Mouse (Mus musculus): ENCODE measurements around the gene Rhoh. TPM values are rescaled to one million over a fixed set of nuclear protein-coding genes. Genes with fewer than 3 reads are reported as not detected.

The Rhoh gene
- total RNA-seq, 2 experiments from 2014 or later = 0.26 to 0.34 TPM

DNA sequence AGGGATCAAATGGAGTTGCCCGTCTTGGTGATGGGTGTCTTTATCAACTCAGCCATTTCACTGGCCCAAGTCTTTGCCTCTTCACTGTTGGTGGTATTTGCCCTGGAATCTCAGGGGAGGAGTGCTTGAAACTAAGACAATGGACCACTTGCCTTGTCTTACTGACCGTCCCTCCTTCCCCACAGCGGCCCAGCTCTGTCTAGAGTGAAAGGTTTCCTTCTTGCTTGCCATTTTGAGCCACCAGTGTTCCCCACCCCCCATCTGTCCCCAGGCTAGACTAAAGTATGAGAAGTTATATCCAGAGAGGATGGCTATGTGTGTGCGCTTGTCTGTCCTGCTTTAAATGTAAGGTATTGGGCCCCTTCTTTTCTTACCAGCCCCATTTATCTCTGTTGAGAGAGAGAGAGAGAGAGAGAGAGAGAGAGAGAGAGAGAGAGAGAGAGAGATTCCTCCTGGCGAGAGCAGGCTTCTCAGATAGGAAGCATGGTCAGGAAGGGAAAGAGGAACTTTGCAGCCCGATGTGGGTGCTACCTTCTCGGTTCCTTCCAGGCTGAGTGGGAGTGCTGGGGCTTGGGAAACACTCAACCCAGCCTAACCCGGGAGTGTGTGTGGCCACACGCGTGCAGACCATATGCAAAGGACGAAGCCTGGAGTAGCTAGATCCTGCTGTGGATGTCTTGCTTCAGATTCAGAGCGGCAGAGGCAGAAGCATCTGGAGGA is 572 bp upstream of the Rhoh start:
- DNase-seq = no peak

DNA sequence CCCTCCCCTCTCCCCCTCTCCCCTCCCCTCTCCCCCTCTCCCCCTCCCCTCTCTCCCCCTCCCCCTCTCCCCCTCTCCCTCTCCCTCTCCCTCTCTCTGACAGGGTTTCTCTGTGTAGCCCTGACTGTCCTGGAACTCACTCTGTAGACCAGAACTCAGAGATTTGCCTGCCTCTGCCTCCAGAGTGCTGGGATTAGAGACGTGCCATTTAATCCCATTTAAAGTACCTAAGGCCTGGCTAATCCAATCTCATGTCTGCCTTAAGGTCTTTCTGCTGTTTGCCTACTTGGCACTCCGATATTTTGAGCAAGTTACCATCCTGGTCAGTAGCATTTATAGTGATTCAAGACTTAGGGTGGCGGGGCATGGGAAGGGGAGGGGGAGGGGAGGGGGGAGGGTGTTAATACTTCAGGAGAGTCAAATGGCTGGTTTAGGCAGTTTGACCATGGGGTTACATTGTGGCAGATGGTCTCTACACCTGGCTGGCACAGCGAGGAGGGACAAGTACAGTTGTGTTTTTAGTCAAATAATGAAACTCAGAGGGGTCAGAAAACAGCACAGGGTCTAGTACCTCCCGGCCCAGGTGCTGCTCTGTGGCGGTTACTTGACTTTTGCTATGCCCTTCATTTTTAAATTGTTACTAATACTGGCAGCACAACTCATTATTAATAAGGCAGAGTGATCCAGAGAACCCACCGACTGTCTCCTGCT is 1.4 kb downstream of the Rhoh start:
- DNase-seq = no peak

DNA sequence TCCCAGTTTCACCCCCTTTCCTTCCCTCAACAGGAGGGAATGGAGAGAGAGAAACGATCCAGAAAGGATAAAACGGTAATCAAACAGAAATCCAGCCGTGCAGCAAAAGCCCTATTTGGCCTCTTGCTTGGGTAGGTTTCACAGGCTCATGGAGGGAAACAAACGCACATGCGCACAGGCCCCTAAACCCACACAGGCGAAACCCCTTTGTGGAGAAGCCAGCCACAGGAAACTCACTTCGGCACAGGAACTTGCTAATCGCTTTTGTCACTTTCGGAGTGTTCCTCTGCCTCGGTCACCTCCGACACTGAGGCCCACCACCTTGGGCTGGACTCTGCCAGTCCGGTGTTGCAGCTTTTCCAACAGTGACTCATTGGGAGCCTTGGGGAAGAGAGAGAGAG is 2.3 kb downstream of the Rhoh start:
- no peak for DNase-seq

DNA sequence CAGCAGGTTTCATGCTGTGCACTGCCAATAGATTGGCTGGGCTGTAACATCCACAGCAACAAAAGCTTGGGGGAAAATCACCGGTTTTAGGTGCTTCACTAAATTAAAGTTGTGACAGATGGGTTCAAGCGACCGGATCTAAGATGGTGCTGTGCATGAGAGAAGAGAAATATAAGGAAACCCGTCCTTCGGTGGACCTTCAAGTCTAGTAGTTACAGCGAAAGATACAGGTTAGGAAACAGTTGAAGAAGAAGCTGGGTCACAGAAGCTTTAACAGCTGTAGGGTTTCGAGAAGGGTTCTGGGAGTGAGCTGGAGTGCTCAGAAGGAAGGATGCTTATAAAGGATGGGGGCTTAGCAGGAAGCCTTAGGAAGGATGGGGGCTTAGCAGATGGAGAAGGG is 3.5 kb downstream of the Rhoh start:
- no peak for DNase-seq

DNA sequence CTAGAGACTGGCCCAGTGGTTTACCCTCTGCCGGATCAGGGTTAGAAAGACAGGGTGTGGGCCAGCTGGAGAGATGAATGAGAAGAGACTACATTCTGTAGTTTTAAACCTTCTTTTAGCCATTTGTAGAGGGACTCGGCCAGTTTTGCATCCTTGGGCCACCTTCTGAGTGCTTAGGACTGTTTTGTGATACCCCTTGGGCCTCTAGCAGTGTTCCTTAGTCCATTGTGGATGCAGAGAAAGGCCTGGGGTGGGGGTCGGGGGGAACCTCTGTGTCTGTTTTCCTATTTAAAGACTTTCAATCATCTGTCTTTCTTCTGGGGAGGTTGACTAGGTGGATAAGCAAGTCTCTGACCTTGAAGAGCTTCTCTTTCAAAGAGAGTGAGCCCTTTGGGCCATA is 3.9 kb downstream of the Rhoh start:
- DNase-seq = no peak

DNA sequence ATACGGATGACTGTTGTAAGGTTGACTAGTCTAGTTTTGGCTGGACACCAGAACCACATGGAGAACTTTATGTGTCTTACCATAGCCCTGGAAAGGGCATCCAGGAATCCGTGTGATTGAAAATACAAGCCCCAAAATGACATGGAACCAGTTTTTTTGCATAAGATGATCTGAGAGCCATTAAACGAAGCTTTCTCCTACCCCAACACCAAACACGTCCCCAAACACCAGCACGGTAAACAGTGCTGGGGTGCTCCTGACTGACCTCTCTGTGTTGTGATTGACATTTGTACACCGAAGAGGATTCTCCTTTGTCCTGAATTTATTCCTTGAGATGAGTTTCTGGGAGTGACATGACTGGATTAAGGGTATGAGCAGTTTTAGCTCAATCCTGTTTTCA is 5.6 kb downstream of the Rhoh start:
- DNase-seq = no peak

DNA sequence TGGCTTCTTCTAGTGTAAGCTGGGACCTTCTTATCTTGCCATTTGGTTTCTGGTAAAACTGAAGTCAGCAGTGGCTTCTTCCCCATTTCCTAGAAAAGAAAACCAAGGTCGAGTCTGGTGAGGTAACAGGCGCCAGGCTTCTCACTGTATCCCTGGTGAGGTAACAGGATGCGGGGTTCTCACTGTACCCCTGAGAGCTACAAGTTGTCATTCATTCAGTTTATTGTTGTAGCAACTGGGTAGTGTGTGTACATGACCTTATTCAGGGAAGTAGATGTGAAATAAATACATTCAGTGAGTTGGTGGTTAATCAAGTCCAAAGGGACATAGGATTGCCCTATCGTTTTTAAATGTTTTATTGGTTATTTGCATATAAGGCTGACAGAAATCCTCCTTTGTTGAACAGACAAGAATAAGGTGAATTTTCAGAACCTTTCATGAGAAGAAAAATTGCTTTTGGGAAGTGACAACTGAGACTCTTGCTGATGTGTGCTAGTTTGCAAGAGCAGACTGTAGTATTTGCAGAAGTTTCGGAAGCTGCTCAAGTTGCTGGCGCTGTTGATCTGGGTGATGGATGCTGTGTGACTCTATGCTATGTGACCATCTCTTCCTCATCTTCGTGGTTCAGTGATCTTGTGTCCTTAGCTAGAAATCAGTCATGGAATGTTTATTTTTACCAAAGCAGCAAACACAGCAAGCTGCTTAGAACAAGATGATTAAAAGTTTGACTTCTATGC is 6.5 kb downstream of the Rhoh start:
- no peak for DNase-seq

DNA sequence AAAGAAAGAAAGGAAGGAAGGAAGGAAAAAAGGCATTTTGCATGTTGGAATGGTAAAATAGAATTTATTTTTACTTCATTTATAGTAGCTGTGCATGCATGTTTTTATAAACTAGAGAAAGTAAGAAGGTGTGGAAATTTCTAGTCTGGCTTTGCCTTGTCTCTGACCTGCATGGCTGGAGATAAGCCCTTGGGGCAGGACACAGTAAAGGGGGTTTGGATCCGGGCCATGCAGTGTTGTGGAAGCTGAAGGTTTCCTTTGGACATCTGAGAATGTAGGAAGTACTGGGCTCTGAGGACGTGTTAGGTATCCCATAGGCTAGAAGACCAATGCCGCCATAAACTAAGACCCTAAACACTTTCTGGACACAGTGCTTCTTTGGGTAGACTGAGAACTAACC is 7.4 kb downstream of the Rhoh start:
- DNase-seq = no peak

DNA sequence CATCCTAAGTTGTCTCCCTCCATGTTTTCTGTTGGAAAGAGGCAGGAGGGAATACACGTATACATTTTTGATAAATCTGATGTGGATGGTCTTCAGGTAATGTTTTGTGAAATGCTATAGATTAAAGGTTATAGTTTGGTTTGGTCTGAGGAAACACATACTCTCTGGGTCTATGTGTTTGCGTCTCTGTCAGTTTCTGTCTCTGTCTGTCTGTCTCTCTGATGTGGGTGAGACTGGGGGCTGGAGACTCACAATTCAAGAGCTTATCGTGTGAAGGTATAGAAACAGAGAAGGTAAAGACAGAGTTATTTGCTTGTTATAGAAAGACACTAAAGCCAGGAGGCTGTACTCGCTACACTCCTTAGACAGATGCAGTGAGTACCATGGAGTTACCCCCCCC is 8.6 kb downstream of the Rhoh start:
- no peak for DNase-seq

DNA sequence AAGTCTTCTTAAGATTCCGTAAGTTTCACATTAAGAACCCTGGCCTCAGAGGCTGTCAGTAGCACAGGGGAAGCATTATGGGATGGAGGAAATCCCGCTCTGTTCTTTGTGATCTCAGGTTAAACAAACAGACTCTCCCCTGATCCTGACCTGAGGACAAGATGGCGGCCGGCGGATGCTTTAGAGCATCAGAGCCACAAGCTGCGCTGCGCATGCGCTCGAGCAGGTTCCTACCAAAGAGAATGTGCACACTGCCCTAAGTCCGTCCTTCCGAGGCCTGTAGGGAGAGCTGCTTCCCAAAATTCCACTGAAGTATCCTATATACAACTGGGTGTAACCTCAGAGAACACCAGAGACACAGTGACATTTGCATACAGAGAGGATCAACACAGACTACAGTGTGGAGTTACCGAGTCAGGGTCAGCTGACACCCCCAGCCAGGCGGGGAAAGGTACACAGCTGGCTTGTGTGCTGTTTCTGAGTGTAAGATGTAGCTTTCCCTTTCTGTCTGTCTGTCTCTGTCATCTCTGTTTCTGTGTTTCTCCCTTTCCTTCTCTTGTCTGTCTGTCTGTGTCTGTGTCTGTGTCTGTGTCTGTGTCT is 10.4 kb downstream of the Rhoh start:
- no peak for DNase-seq

DNA sequence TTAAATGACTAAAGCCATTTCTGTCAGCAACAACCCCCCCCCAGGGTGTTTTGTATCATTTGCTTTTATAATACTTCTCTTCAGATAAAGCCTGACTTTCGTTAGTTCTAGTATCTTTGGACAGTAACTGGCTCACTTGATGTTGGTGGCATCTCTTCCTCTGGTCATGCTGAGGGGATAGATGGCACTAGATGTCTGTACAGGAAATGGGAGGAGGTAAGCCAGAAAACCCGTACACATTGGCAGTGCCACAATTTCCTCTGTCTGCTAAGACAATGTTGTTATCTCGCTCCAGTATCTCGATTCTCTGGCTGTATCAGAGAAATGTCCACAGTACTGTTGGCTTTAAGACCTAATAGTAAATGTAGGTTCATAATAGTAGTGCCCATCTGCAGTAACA is 12.2 kb downstream of the Rhoh start:
- DNase-seq = no peak

DNA sequence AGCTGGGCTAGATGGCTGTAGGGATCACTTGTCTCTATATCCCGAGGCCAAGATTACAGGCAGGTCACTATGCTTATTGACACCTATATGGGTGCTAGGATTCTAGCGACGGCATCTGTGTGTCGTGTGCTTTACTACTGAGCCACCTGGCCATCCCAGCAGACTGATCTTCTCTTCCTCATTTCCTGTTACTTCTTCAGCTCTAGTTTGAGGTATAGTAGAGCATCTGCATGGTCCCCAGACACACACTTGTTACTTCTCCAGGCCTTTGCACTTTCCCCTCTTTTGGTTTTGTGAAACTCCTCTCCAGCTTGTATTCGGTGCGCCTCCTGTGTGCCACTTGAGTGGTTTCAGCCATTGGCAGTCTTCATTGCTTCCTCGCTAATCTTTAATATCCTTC is 14.3 kb downstream of the Rhoh start:
- no peak for DNase-seq

DNA sequence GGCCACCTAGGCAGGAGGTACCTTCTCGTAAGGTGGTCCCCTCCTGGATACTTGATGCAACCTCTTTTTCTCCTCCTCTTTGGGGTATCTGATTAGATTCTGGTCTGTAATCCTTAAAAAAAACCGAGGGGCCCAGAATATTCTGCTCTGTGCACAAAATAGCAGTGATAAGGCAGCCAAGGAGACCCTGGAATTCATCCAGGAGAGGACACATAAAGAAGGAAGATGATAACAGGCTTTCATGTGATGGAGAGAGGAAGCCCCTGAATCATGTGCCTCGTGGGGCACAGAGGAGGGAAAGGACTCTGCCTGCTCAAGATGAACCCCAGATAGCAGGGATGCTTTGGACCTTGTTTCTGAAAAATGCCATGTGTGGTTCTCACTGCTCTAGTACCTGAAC is 17.4 kb downstream of the Rhoh start:
- no peak for DNase-seq

DNA sequence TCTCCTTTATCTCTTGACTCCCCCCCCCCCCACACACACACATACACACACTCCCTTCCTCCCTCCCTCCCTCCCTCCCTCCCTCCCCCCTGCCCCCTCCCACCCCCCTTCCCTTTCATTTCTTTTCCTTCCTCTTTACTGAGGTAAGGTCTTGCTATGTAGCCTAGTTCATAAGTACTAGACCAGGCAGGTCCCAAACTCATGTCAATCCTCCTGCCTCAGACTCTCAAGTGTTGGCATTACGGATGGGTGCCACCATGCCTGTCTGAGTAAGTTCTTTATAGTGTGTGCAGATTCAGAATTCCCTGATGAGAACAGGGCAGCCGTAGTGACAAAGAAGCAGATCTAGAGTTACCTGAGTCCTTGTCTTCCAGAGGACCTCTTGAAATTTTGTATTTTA is 20.2 kb downstream of the Rhoh start:
- no peak for DNase-seq

DNA sequence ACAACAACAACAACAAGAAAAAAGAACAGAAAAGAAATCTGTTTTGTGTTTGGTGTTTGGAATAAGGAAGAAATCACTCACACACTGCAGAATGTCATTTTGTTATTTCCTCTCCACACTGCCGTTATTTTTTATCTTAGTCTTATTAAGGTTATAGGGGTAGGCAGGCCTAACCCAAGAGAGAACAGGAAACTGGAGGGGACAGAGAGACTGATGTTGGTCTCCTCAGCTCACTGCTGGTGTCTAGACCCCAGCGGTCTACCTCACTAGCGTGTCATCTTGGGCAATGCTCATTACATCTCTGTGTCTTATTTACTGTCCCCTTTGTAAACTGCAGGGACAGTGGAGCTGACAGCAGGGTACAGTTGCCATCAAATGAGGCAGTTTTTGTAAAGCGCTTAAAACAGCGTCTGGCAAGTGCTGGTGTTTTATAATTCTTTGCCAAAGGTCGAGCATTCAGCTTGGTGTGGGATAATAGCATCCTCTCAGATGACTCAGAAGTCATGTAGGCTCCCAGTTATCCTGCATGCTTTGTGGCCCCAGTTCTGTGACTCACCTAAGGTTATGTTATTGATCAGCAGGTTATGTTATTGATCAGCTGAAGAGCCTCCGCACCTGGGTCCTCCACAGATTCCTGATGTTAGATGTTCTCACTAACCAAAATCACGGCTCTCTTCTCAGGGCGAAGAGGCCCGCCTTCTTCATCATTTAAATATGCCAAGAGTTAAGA is 21.6 kb downstream of the Rhoh start:
- no peak for DNase-seq

DNA sequence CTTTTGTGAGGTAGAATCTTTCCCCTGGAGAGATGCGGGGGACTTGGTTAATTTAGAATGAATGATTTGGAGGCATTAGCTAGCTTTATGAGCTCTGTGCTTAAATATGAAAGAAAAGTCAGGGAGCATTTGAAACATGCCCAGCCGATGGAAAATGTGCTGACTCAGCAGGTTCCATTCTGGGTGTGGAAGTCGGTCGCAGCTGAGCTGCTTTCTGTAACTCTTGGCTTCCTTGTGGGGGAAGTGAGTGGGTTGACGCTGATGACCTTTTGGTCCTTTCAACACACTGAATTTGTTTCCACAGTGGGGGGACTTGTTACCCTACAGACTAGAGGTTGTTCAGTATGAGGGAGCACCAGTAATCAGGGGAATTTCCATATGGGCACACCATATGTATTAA is 22.3 kb downstream of the Rhoh start:
- DNase-seq = no peak

DNA sequence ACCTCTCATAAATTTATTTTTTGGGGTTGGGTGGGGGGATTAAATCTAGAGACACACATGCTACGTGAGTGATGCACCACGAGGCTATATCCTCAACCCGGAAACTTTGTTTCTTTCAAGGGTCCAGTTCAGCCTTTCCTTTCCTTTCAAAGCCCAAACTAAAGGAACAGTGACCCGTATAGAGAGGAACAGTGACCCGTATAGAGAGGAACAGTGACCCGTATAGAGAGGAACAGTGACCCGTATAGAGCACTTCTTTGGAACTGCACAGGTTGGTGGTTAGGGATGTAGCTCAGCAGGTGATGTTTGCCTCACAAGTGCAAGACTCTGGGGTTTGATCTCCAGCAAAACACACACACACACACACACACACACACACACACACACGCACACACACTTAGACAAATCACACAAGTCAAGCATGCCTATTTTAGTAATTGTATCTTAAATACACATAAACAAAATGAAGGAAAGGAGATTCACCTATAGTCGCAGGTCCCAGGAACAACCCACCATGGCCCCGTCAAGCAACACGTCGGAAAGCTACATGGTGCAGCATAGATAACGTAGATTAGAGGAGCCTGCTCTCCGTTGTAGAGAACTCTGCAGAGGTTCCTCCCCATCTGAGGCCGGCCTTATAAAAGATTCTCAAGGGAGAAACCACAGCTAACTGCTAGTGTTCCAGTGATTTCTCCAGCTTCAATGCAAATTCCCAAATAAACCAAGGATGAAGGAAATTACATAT is 24.9 kb downstream of the Rhoh start:
- DNase-seq = no peak

DNA sequence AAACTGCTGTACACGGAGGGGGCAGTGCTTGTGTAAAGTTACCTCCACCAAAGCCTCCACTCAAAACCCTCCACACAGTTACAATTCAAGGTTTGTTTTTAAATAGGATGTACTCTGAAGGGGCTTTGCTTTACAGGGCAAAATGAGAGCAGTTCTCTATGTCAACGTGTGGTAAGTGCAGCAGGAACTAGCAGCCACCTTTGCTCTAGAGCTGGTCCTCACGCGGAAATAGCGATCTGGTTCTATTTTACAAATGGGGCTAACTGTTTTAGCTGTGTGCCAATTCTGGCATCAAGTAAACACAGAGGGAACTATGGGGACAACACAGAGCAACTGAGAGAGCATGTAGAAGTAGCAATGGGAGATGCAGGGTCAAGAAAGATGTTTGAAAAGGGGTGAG is 27.1 kb downstream of the Rhoh start:
- no peak for DNase-seq

DNA sequence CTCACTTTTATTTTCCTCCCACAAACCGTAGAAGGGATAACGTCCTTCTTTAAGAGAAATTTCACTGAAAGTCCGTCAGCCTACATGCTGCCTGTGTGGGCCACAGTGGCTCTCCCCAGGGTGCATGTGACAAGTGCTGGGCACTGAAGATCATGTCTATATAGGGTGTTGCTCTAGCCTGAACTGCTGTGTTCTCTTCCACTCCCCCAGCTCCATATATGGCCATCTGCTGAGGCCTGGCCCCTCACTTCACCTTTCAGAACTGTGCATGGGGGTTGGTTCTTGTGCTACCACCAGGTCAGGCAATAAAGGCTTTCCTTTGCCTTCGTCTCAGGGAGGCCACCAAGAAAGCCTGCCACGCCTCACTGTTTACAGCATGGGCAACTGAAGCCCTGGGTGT is 28.0 kb downstream of the Rhoh start:
- DNase-seq = no peak

DNA sequence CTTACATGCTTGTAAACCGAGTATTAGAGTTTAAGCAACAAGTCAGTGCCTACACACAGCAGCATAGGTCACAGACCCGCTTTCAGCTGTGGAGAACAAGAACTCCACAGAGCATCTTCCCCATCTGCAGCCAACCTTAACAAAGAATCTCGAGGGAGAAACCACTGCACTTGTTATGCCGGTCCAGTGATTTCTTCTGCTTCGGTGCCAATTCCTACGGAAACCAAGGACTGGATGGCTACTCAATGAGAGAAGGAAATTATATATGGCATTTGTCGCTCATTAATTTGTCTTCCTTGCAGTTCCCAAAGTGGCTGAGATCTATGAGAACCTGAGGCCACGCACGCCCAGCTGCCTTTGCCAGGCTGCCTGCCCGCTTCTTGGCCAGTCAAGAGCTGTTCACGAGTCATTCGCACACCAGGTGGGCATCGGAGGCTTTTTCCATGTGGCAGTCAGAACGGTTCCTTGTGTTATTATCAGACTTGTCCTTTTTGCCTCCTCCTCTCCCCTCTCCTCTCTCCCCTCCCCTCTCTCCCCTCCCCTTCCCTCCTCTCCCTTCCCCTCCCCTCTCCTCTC is 30.3 kb downstream of the Rhoh start:
- DNase-seq = no peak

DNA sequence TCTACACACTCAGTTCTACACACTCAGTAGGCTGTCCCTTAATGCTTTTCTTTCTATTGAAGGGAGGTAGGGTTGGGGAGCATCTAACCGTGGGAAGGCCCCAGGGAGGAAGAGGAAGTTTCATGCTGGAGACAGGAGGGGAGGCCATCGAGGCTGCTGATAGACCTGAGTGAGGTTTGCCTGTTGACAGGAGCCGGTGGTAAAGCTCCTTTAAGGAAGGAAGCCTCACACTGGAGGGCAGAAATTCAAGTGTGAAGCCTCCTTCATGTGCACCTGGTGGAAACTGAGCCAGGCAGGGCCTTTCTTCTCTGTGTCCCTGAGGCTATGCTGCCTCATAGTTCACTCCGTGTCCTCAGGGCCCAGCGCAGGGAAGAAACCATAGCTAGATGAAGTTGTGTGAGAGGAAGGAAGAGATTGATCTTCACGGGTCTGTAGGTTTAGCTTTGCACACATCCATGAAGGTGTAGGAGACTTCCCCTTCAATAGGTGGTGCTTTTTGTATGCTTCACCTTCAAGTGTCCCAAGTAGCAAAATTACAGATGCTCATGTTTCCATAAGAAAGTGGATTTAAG is 34.2 kb downstream of the Rhoh start:
- DNase-seq = no peak
